Mouse (Mus musculus): Measurements from ENCODE around the gene Chrnb1.

Gene Chrnb1

DNA sequence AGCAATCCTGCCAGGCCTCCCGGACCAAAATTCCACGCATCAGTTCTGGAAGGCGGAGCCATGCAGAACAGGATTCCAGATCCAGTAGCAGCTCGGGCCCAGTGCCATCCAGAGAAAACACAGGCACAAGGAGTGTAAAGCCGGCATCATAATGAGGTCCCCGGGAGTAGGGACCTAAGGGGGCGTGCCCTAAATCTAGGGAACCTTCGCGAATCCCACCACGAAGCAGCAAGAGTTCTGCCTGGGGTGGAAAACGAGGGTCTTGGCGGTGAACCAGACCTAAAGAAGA, 8.9 kb upstream of the Chrnb1 start:
- DNase-seq (ENCODE audit: low spot score in 2 of 2), result no peak

GRCm38 (mm10) chr11:69803786-69804651, 8.3 kb upstream of the Chrnb1 start:
- DNase-seq (ENCODE audit: low spot score in 2 of 2), result peak in 1 of 2 experiments; percentile 55

GRCm38 (mm10) chr11:69803328-69803727, 7.6 kb upstream of the Chrnb1 start:
- DNase-seq (ENCODE audit: low spot score in 2 of 2), result no peak

- DNase-seq (ENCODE audit: low spot score in 2 of 2), result peak; percentile 69 to 79
Measured at GRCm38 (mm10) chr11:69802648-69803105, 6.9 kb upstream of the Chrnb1 start.

- no peak for DNase-seq (ENCODE audit: low spot score in 2 of 2)
Measured at GRCm38 (mm10) chr11:69801379-69801977, 5.7 kb upstream of the Chrnb1 start, which contains the start of gene Fgf11. Gene Fgf11 (minus strand): TSS chr11:69801857.

DNA sequence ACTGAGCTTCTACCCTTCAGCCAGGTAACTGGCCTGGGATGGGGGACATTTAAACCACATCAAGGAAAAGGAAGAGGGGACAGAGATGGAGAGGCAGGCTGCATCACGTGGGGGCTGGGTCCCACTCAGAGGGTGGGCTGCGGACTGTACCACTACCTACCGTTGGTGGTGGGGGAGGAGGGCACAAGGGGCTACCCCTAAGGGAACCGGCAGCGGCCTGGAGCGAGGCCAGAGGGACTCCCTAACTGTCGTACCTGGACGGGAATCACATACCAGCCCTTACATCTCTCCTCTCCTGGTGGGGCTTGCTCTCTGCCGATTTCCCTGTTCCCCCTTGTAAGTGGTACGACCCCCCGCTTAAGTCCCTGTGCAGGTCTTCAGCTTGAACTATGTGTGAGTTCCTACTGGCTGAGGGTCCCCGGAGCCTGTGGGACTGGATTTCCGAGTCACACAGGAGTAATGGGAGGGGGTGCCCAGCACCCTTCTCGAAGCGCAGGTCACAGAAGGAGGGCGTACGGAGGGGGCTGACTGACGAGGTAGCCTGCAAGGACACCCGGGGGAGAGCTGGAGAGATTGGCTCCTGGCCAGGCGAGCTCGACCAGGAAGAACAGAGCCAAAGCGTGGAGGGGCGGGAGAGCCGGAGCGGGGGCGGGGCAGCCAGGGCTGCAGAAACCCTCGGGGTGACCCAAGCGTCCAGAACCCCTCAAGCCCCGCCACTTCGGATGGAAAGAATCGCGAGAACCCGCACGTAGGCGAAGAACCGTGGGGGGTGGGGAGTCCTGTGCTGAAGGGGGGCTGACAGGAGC, 4.9 kb upstream of the Chrnb1 start:
- no peak for DNase-seq (ENCODE audit: low spot score in 2 of 2)

DNA sequence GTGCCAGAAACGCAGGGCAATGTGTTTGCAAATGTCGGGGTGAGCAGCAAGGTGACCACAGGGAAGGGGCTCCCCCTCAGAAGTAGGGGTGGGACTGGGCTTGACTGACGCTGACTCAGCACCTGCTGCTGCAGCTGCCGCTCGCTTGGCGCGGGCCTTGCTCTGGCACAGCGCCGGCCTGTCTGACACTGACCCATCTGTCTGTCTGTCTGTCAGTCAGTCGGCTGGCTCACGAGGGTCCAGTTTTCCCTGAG, 4.3 kb upstream of the Chrnb1 start:
- no peak for DNase-seq (ENCODE audit: low spot score in 2 of 2)

- no peak for DNase-seq (ENCODE audit: low spot score in 2 of 2)
Measured at GRCm38 (mm10) chr11:69799394-69800137, 3.8 kb upstream of the Chrnb1 start.

- DNase-seq (ENCODE audit: low spot score in 2 of 2), result no peak
Measured at GRCm38 (mm10) chr11:69797924-69798323, 2.2 kb upstream of the Chrnb1 start.

- DNase-seq (ENCODE audit: low spot score in 2 of 2), result no peak
Measured at GRCm38 (mm10) chr11:69795983-69796435, 266 bp upstream of the Chrnb1 start.

- DNase-seq (ENCODE audit: low spot score in 2 of 2), result no peak
Measured at GRCm38 (mm10) chr11:69793429-69793828, 2.3 kb downstream of the Chrnb1 start.

DNA sequence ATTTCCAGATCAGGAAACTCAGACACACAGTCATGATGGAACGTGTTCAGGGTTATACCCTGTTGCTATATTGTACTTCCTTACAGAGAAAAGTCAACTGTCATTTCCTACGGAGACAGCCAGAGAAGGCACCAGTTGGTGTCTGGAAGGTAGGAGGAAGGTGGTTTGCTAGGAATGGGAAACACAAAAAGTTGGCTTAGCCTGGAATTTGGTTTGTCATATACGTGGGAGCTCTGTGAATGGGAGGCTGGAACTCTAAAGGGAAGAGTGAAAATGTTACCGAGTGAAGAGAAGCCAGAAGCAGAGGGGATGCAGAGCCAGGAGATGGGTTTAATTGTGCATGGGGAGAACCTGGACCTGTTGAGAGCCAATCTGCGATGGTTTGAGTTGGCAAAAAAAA, 4.3 kb downstream of the Chrnb1 start:
- DNase-seq (ENCODE audit: low spot score in 2 of 2), result no peak

DNA sequence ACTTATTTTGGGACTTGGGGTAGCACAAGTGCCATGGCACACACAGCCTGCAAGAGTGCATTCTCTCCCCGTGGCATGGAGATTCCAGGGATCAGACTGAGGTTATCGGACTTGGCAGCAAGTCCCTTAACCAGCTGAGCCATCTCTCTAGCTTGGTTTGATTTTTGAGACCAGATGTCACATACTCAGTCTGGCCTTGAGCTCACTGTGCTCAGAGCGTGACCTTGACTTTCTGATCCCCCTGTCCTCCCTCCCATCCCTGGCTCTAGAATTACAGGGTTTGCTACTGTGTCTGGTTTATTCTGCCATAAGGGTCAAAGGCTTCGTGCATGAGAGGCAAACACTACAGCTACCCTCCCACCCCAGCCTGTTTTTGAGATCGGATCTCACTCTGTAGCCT, 6.3 kb downstream of the Chrnb1 start:
- DNase-seq (ENCODE audit: low spot score in 2 of 2), result no peak

GRCm38 (mm10) chr11:69787306-69787705, 8.4 kb downstream of the Chrnb1 start:
- no peak for DNase-seq (ENCODE audit: low spot score in 2 of 2)

DNA sequence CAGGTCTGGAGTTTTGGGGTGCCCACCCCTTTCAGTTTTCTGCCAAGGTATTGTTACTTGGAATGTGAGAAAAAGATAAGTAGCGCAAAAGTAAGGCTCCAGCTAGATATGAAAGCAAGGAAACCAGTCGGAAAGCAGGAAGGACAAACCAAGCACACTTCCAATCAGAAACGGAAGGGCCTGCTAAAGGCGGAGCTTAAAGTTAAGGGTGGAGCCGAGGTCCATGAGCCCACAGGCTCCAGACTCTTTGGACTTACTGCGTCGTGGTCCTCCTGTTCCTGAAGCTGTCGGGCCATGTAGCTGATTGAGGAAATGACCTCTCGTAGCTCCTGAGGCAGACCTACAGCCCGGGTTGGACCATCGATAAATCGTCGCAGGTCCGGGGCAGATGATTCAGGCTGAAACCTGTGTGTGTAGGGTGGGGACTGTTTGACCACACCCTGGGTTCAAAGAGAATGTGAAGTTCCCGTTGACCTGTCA, 10.9 kb downstream of the Chrnb1 start:
- no peak for DNase-seq (ENCODE audit: low spot score in 2 of 2)

GRCm38 (mm10) chr11:69781828-69782227, 13.9 kb downstream of the Chrnb1 start:
- DNase-seq (ENCODE audit: low spot score in 2 of 2), result no peak

GRCm38 (mm10) chr11:69778985-69779384, 16.8 kb downstream of the Chrnb1 start:
- DNase-seq (ENCODE audit: low spot score in 2 of 2), result no peak

GRCm38 (mm10) chr11:69778258-69778982, 17.3 kb downstream of the Chrnb1 start:
- DNase-seq (ENCODE audit: low spot score in 2 of 2), result no peak

GRCm38 (mm10) chr11:69777504-69778257, 18.1 kb downstream of the Chrnb1 start:
- DNase-seq (ENCODE audit: low spot score in 2 of 2), result no peak

DNA sequence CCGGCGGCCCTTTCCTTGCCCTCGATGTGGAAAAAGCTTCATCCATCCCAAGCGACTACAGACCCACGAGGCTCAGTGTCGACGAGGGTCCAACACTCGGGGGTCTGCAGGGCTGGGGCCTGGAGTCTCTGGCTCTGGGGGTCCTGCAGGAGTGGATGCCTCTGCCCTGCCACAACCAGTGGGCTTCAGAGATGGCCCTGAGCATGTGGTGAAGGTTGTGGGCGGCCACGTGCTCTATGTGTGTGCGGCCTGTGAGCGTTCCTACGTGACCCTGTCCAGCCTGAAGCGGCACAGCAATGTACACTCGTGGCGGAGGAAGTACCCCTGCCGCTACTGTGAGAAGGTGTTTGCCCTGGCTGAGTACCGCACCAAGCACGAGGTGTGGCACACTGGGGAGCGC, 19.3 kb downstream of the Chrnb1 start:
- DNase-seq (ENCODE audit: low spot score in 2 of 2), result no peak

All from frontal cortex, postnatal 14 days (tissue).